In genomic region chr13:113691644-113692043, GRCm38 (mm10) we compare ENCODE assay signal across 25 mouse cellular contexts. TPM values are rescaled to one million over a fixed set of nuclear protein-coding genes. Genes with fewer than 3 reads are reported as not detected.
A peak's percentile ranks its signal among the peaks of the same experiment; 100 is the strongest.
DNase-seq lines count a peak whose midpoint lies in the region; ATAC-seq and TF ChIP-seq lines count a peak whose summit lies in the region.
"Had no signal": no experiment of that assay in that cellular context is flagged by ENCODE, and none has a peak within 500 bp of the region (broad histone marks: within the 10 kb centered on the region; RNA-seq: fewer than 3 reads in every experiment).

No protein-coding gene starts in this region.

- DNase-seq in liver, postnatal 0 days: no peak
- DNase-seq in thymus, postnatal 0 days (ENCODE audit: low spot score): peak; percentile 7
- DNase-seq in thymus, adult 2 months: no peak
- DNase-seq: adrenal gland, postnatal 10 days; cerebellum, adult 9-10 months; forebrain, postnatal 0 days; gastrocnemius, postnatal 14 days; heart, adult 2 months; heart, postnatal 36 days; kidney, adult 18-20 months; liver had no signal

- TF ChIP-seq POLR2A in thymus, adult 2 months (IDR thresholded peaks at IDR 0.05; ENCODE audit: control insufficient read depth, extremely low read depth, insufficient read depth, low read length, poor library complexity): no peak

- no peaks in the 10 kb centered on the region for H3K4me1 ChIP-seq in liver, postnatal 0 days (ENCODE audit: insufficient read depth)
- peaks cover 18% of the 10 kb centered on the region for H3K4me1 ChIP-seq in liver, embryonic 12.5 days
- no peaks in the 10 kb centered on the region for H3K4me1 ChIP-seq in thymus, adult 2 months (replicated peaks; ENCODE audit: control insufficient read depth, insufficient read depth, low read length)
- peaks cover 5% of the 10 kb centered on the region for H3K4me1 ChIP-seq in forebrain, embryonic 13.5 days
- H3K4me1 ChIP-seq: forebrain, embryonic 10.5 days had no signal

- H3K9me3 ChIP-seq in liver, postnatal 0 days (ENCODE audit: low read length): no peaks in the 10 kb centered on the region
- H3K9me3 ChIP-seq in liver, embryonic 12.5 days (replicated peaks): no peaks in the 10 kb centered on the region
- no peaks in the 10 kb centered on the region for H3K9me3 ChIP-seq in forebrain, embryonic 13.5 days (replicated peaks)
- H3K9me3 ChIP-seq: forebrain, embryonic 10.5 days; heart, embryonic 13.5 days; limb, embryonic 10.5 days had no signal

- 0 out of 2 replicates have a peak, but pooled peaks have one; percentile 7 for ATAC-seq in liver, postnatal 0 days
- ATAC-seq in liver, embryonic 12.5 days: no peak
- ATAC-seq in granulocyte monocyte progenitor cell, adult 5-6 weeks (replicated peaks; ENCODE audit: poor library complexity, severe bottlenecking): peak; percentile 56
- ATAC-seq in megakaryocyte-erythroid progenitor cell, adult 5-6 weeks (replicated peaks; ENCODE audit: low FRiP score, low TSS enrichment, poor library complexity, severe bottlenecking): 0 out of 2 replicates have a peak, but pooled peaks have one; percentile 35
- ATAC-seq in forebrain, embryonic 13.5 days: no peak
- ATAC-seq: forebrain, postnatal 0 days; inflammation-experienced regulatory T-cells, adult 6 months; midbrain, embryonic 16.5 days had no signal

- 25% methylated on average over 9 of the region's 9 CpGs for WGBS in liver, postnatal 0 days (ENCODE audit: insufficient replicate concordance)
- 23% methylated on average over 9 of the region's 9 CpGs for WGBS in liver, embryonic 12.5 days (ENCODE audit: insufficient replicate concordance)
- WGBS in thymus, adult 2 months: 25% methylated on average over 9 of the region's 9 CpGs
- WGBS in forebrain, embryonic 13.5 days: 70% methylated on average over 9 of the region's 9 CpGs

- no peaks in the 10 kb centered on the region for H3K36me3 ChIP-seq in liver, postnatal 0 days (replicated peaks; ENCODE audit: insufficient read depth, low read length)
- no peaks in the 10 kb centered on the region for H3K36me3 ChIP-seq in liver, embryonic 12.5 days
- no peaks in the 10 kb centered on the region for H3K36me3 ChIP-seq in thymus, adult 2 months (ENCODE audit: control insufficient read depth, insufficient read depth, low read length)
- no peaks in the 10 kb centered on the region for H3K36me3 ChIP-seq in forebrain, embryonic 13.5 days (ENCODE audit: poor library complexity, severe bottlenecking)
- H3K36me3 ChIP-seq: forebrain, embryonic 10.5 days; heart, embryonic 13.5 days; limb, embryonic 10.5 days had no signal

- no peak overlapping the region for H3K4me2 ChIP-seq in liver, postnatal 0 days (ENCODE audit: low read depth, low read length)
- no peak overlapping the region for H3K4me2 ChIP-seq in liver, embryonic 12.5 days
- no peak overlapping the region for H3K4me2 ChIP-seq in forebrain, embryonic 13.5 days
- H3K4me2 ChIP-seq: heart, embryonic 13.5 days; hindbrain, embryonic 14.5 days had no signal

- no peak overlapping the region for H3K27ac ChIP-seq in liver, postnatal 0 days (ENCODE audit: low read depth)
- H3K27ac ChIP-seq in liver, embryonic 12.5 days: no peak overlapping the region
- no peak overlapping the region for H3K27ac ChIP-seq in thymus, adult 2 months (ENCODE audit: control insufficient read depth, insufficient read depth, low read length)
- H3K27ac ChIP-seq in forebrain, embryonic 13.5 days: no peak overlapping the region
- H3K27ac ChIP-seq: forebrain, embryonic 10.5 days; heart, adult 2 months; heart, embryonic 13.5 days; hindbrain, embryonic 14.5 days; limb, embryonic 10.5 days had no signal

- no peak overlapping the region for H3K9ac ChIP-seq in liver, postnatal 0 days (replicated peaks)
- no peak overlapping the region for H3K9ac ChIP-seq in liver, embryonic 12.5 days
- H3K9ac ChIP-seq in forebrain, embryonic 13.5 days: no peak overlapping the region
- H3K9ac ChIP-seq: forebrain, postnatal 0 days; heart, embryonic 13.5 days; hindbrain, embryonic 14.5 days had no signal

- H3K4me3 ChIP-seq in liver, postnatal 0 days (ENCODE audit: low read depth, low read length): no peak overlapping the region
- no peak overlapping the region for H3K4me3 ChIP-seq in liver, embryonic 12.5 days
- H3K4me3 ChIP-seq in thymus, adult 2 months (ENCODE audit: control insufficient read depth, insufficient read depth, low read length): no peak overlapping the region
- H3K4me3 ChIP-seq in forebrain, embryonic 13.5 days: no peak overlapping the region
- H3K4me3 ChIP-seq: forebrain, embryonic 10.5 days; heart, adult 2 months; heart, embryonic 13.5 days; limb, embryonic 10.5 days; megakaryocyte, embryonic 14.5 days; myocyte had no signal

- no peaks in the 10 kb centered on the region for H3K27me3 ChIP-seq in liver, postnatal 0 days (ENCODE audit: insufficient read depth, low read length)
- no peaks in the 10 kb centered on the region for H3K27me3 ChIP-seq in liver, embryonic 12.5 days (replicated peaks)
- H3K27me3 ChIP-seq in thymus, adult 2 months (ENCODE audit: control insufficient read depth, insufficient read depth, low read length): no peaks in the 10 kb centered on the region
- no peaks in the 10 kb centered on the region for H3K27me3 ChIP-seq in forebrain, embryonic 13.5 days
- H3K27me3 ChIP-seq: heart, embryonic 13.5 days; megakaryocyte, embryonic 14.5 days had no signal

- no peak for TF ChIP-seq EP300 in liver, postnatal 0 days (IDR thresholded peaks at IDR 0.05; ENCODE audit: low read depth)

- TF ChIP-seq CTCF in liver, postnatal 0 days (IDR thresholded peaks at IDR 0.05; ENCODE audit: low read depth): no peak
- TF ChIP-seq CTCF in thymus, adult 2 months (IDR thresholded peaks at IDR 0.05; ENCODE audit: borderline replicate concordance, control insufficient read depth, extremely low read depth, insufficient read depth, low read length, poor library complexity): no peak

RNA-seq across cellular contexts. Expression of gene Hspb3, which starts 28.2 kb away (rescaled TPM):
- polyA plus RNA-seq in liver, postnatal 0 days (2015; fragmentation: Nextera tagmentation; extraction: Ambion mirVana): 0.38 TPM in 1 of 2 replicates, not detected in the other
- polyA plus RNA-seq in liver, embryonic 12.5 days (2016; fragmentation: Nextera tagmentation; extraction: Ambion mirVana): 0.15 and 0.18 TPM in 2 replicates
- polyA plus RNA-seq in thymus, postnatal 0 days (2015; fragmentation: Nextera tagmentation; extraction: Ambion mirVana): 0.22 TPM in 1 of 2 replicates, not detected in the other
- 0.65 TPM in 1 of 2 replicates, not detected in the other for polyA plus RNA-seq in thymus, adult 2 months (2012; rRNA removed)
- total RNA-seq in granulocyte monocyte progenitor cell, adult 5-6 weeks (2014; fragmentation: Nextera tagmentation): not detected in 2 replicates
- total RNA-seq in granulocyte monocyte progenitor cell, adult 5-6 weeks (2017): not detected in 2 replicates
- total RNA-seq in megakaryocyte-erythroid progenitor cell, adult 5-6 weeks (2014; fragmentation: Nextera tagmentation): not detected in 2 replicates
- total RNA-seq in megakaryocyte-erythroid progenitor cell, adult 5-6 weeks (2017): not detected in 2 replicates
- not detected in 2 replicates for polyA plus RNA-seq in forebrain, embryonic 13.5 days (2015; fragmentation: Nextera tagmentation; extraction: Ambion mirVana)
- polyA plus RNA-seq: C2C12; forebrain, embryonic 10.5 days; inflammation-experienced regulatory T-cells, adult 6 months; limb, embryonic 10.5 days; midbrain, embryonic 16.5 days; spleen, adult 2 months had no signal

Comparison
In these comparisons a context has a peak if more than half of its experiments do, and no peak if none do; other contexts are left out.
1. ATAC-seq: peak in liver, postnatal 0 days (single experiment), granulocyte monocyte progenitor cell, adult 5-6 weeks (single experiment) and megakaryocyte-erythroid progenitor cell, adult 5-6 weeks (single experiment); none in liver, embryonic 12.5 days (single experiment) and forebrain, embryonic 13.5 days (single experiment).